Mouse (Mus musculus): ENCODE results near the gene Sorl1. TPM values are rescaled to one million over a fixed set of nuclear protein-coding genes. Genes with fewer than 3 reads are reported as not detected.
A peak's percentile ranks its signal among the peaks of the same experiment; 100 is the strongest.

Sorl1 gene
- polyA plus RNA-seq, 1 experiment from 2014 or later: 2.8 TPM

DNA sequence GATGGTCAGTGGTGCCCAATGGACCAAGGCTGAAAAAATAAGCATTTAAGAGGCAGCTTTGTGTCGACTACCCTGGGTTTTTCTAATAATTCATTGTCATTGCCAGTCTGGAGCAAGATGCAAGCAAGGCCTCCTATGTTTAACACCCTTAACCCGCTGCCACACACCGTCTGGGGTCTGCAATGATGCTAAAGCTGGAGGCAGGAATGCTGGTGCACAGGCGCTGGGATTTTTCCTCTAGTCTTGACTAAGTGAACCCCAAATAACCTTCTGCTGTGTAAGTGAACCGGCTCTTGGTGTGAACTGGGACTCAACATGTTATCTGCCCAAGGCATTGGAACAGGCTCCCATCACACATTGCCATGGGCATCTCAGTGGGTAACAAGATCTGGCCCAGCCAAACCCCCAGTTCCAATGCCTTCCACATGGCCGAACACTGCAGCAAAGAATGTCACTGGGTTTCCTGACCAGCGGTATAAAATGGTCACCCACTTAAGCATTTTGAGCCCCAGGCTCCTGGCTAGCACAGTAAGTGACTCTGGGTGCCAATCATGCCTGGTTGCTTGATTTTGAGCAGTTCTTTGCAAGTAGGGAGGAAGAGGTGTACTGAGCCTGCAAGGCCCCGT is 186.6 kb downstream of the Sorl1 start:
- 75% methylated on average over 8 of the region's 8 CpGs for WGBS
- H3K4me1 ChIP-seq (replicated peaks; ENCODE audit: control insufficient read depth, insufficient read depth, low read length): peaks cover 4% of the 10 kb centered on the region; the same call in 1 of the 2 replicates
- TF ChIP-seq CTCF (IDR thresholded peaks at IDR 0.05; ENCODE audit: low read depth): no peak
- no peak overlapping the region for H3K9ac ChIP-seq (ENCODE audit: low read depth, low read length)
- ATAC-seq: no peak
- H3K9me3 ChIP-seq (ENCODE audit: control insufficient read depth): no peaks in the 10 kb centered on the region
- no peak overlapping the region for H3K4me3 ChIP-seq (ENCODE audit: low read depth, low read length)
- H3K4me2 ChIP-seq (replicated peaks; ENCODE audit: low read depth): no peak overlapping the region
- no peaks in the 10 kb centered on the region for H3K36me3 ChIP-seq (ENCODE audit: control insufficient read depth, insufficient read depth)
- 0 out of 2 replicates have a peak overlapping the region, but pooled peaks have one; percentile 28 for H3K27ac ChIP-seq (ENCODE audit: low read depth, low read length)
- no peaks in the 10 kb centered on the region for H3K27me3 ChIP-seq (replicated peaks; ENCODE audit: control insufficient read depth, insufficient read depth, low read length)

DNA sequence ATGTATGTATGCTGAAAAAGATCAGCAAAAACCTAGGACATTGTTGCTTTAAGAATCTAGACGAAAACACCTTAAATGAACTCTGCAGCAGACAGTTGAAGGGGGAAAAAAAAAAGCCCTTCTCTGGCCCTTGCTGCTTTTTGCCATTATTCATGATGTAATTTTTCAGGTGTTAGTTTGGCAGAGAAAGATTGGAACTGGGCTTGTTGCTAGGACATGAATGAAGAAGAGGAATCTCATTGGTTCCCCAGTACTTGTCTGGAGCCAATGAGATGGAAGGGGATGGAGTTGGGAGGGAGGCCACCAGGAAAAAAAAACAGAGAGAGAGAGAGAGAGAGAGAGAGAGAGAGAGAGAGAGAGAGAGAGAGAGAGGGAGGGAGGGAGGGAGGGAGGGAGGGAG is 187.5 kb downstream of the Sorl1 start:
- no peaks in the 10 kb centered on the region for H3K9me3 ChIP-seq (ENCODE audit: control insufficient read depth)
- no peak overlapping the region for H3K9ac ChIP-seq (ENCODE audit: low read depth, low read length)
- ATAC-seq: no peak
- H3K36me3 ChIP-seq (ENCODE audit: control insufficient read depth, insufficient read depth): no peaks in the 10 kb centered on the region
- H3K4me1 ChIP-seq (replicated peaks; ENCODE audit: control insufficient read depth, insufficient read depth, low read length): peaks cover 4% of the 10 kb centered on the region; the same call in 1 of the 2 replicates
- H3K27me3 ChIP-seq (replicated peaks; ENCODE audit: control insufficient read depth, insufficient read depth, low read length): no peaks in the 10 kb centered on the region
- WGBS: 53% methylated on average over 1 of the region's 1 CpGs
- H3K4me3 ChIP-seq (ENCODE audit: low read depth, low read length): no peak overlapping the region
- TF ChIP-seq CTCF (IDR thresholded peaks at IDR 0.05; ENCODE audit: low read depth): no peak
- no peak overlapping the region for H3K4me2 ChIP-seq (replicated peaks; ENCODE audit: low read depth)
- no peak overlapping the region for H3K27ac ChIP-seq (ENCODE audit: low read depth, low read length)

DNA sequence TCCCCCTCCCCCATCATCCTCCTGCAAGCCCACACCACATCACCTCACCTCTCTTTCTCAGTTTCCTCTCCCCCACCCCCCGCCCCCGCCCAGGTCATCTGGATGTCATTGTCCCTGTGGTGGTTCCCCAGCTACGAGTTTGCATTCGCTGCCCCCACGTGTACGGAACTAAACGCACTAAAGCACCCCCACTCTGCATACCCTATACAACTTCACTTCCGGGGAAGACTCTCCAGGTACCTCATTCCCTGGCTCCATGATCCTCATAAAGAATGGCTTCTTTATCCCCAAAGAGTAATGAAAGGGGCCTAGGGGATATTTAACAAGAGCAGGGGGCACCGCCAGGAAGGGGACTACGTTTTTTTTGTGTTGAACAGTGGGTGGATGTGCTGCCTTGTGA is 188.1 kb downstream of the Sorl1 start:
- Histone ChIP-seq H3K27ac (ENCODE audit: low read depth, low read length) (no peak overlapping the region), H3K9me3 (ENCODE audit: control insufficient read depth) (no peaks in the 10 kb centered on the region), H3K4me2 (replicated peaks; ENCODE audit: low read depth) (peak overlapping the region; percentile 80), H3K4me3 (ENCODE audit: low read depth, low read length) (peak overlapping the region; percentile 31), H3K4me1 (replicated peaks; ENCODE audit: control insufficient read depth, insufficient read depth, low read length) (peaks cover 4% of the 10 kb centered on the region; the same call in 1 of the 2 replicates), H3K27me3 (replicated peaks; ENCODE audit: control insufficient read depth, insufficient read depth, low read length) (no peaks in the 10 kb centered on the region), H3K36me3 (ENCODE audit: control insufficient read depth, insufficient read depth) (no peaks in the 10 kb centered on the region), H3K9ac (ENCODE audit: low read depth, low read length) (no peak overlapping the region)
- WGBS: 5% methylated on average over 10 of the region's 10 CpGs
- no peak for ATAC-seq
- no peak for TF ChIP-seq CTCF (IDR thresholded peaks at IDR 0.05; ENCODE audit: low read depth)

DNA sequence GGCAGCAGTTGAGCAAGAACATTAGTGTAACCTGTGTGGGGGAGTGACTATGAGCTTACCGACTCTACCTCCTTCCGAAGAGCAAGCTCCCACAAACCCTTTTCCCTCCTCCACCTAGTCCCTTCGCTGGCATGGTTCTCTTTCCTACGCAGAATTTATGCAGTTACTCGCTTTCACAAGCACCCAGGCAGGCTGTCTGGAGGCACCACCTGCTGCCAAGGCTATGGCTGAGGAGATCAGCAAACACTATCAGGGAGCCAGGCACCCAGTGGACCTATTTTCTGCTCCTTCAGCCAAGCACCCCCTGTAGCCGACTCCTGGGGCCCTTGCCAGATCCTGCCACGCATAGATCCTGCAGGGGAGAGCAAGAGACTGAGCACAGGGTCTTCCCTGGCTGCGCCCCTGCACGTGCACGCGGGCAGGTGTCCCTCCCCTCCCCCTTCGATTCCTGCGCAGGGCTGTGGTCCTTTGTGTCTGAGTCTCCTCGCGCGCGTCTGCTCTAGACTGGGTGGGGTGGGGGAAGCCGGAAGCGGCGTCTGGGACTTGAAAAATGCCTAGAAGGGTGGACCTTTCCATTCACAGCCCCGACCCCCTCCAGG is 188.6 kb downstream of the Sorl1 start:
- H3K4me2 ChIP-seq (replicated peaks; ENCODE audit: low read depth): peak overlapping the region; percentile 80
- no peak for TF ChIP-seq CTCF (IDR thresholded peaks at IDR 0.05; ENCODE audit: low read depth)
- no peaks in the 10 kb centered on the region for H3K27me3 ChIP-seq (replicated peaks; ENCODE audit: control insufficient read depth, insufficient read depth, low read length)
- H3K4me3 ChIP-seq (ENCODE audit: low read depth, low read length): peak overlapping the region; percentile 31
- no peak overlapping the region for H3K27ac ChIP-seq (ENCODE audit: low read depth, low read length)
- no peaks in the 10 kb centered on the region for H3K36me3 ChIP-seq (ENCODE audit: control insufficient read depth, insufficient read depth)
- peak; percentile 59 for ATAC-seq
- no peak overlapping the region for H3K9ac ChIP-seq (ENCODE audit: low read depth, low read length)
- no peaks in the 10 kb centered on the region for H3K9me3 ChIP-seq (ENCODE audit: control insufficient read depth)
- peaks cover 4% of the 10 kb centered on the region; the same call in 1 of the 2 replicates for H3K4me1 ChIP-seq (replicated peaks; ENCODE audit: control insufficient read depth, insufficient read depth, low read length)
- 3% methylated on average over 21 of the region's 21 CpGs for WGBS

DNA sequence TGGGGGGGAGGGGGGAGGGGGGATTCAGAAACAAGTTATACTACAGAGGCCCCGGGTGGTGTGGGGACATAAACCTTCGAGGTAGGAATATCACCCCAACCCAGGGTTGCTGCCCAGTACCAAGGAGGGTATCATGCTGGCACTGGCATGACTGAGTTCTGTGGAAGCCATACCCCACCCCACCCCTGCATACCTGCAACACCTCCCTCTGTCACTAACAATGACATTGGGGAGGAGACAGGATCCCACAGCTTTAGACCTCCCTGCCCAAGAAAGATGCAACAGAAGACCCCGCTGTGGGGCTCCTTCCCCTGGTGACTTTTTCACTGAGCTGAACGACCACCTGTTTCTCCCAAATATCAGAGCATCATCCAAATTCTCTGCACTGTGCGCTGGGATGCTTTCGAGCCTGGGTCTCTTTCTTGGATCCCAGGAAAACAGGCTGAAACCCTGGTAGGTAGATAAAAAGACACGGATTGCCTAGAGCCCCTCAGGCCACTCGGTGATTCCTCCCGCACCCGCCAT is 189.2 kb downstream of the Sorl1 start:
- no peak for ATAC-seq
- H3K27me3 ChIP-seq (replicated peaks; ENCODE audit: control insufficient read depth, insufficient read depth, low read length): no peaks in the 10 kb centered on the region
- H3K9me3 ChIP-seq (ENCODE audit: control insufficient read depth): no peaks in the 10 kb centered on the region
- 27% methylated on average over 10 of the region's 10 CpGs for WGBS
- no peak overlapping the region for H3K9ac ChIP-seq (ENCODE audit: low read depth, low read length)
- no peak for TF ChIP-seq CTCF (IDR thresholded peaks at IDR 0.05; ENCODE audit: low read depth)
- peaks cover 4% of the 10 kb centered on the region; the same call in 1 of the 2 replicates for H3K4me1 ChIP-seq (replicated peaks; ENCODE audit: control insufficient read depth, insufficient read depth, low read length)
- no peaks in the 10 kb centered on the region for H3K36me3 ChIP-seq (ENCODE audit: control insufficient read depth, insufficient read depth)
- H3K4me3 ChIP-seq (ENCODE audit: low read depth, low read length): no peak overlapping the region
- no peak overlapping the region for H3K27ac ChIP-seq (ENCODE audit: low read depth, low read length)
- peak overlapping the region; percentile 80 for H3K4me2 ChIP-seq (replicated peaks; ENCODE audit: low read depth)

DNA sequence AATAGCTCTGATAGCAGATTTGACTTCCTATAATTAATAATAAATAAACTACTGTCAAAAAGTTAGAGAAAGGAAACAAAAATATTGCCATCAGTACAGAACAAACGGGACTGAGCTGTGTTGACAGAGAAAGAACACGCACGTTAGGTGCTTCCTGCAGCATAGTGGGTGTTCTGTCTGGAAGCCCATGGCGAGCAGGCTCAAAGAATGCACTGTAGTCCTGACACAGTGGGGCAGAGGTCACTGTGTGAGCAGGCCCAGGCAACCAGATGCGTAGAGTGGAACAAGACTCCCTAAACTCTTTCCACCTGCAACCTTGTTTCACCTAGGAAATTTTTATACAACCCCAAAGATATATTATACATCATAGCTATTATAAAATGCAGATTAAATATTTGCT is 194.1 kb downstream of the Sorl1 start:
- 68% methylated on average over 5 of the region's 5 CpGs for WGBS
- Histone ChIP-seq H3K4me1 (replicated peaks; ENCODE audit: control insufficient read depth, insufficient read depth, low read length) (no peaks in the 10 kb centered on the region), H3K9ac (ENCODE audit: low read depth, low read length) (no peak overlapping the region), H3K9me3 (ENCODE audit: control insufficient read depth) (no peaks in the 10 kb centered on the region), H3K4me2 (replicated peaks; ENCODE audit: low read depth) (no peak overlapping the region), H3K36me3 (ENCODE audit: control insufficient read depth, insufficient read depth) (no peaks in the 10 kb centered on the region), H3K27ac (ENCODE audit: low read depth, low read length) (no peak overlapping the region), H3K4me3 (ENCODE audit: low read depth, low read length) (no peak overlapping the region), H3K27me3 (replicated peaks; ENCODE audit: control insufficient read depth, insufficient read depth, low read length) (no peaks in the 10 kb centered on the region)
- ATAC-seq: no peak
- no peak for TF ChIP-seq CTCF (IDR thresholded peaks at IDR 0.05; ENCODE audit: low read depth)

Data from intestine, postnatal 0 days (tissue).